Mouse (Mus musculus): Measurements from ENCODE around the gene Agmo. TPM values are rescaled to one million over a fixed set of nuclear protein-coding genes. Genes with fewer than 3 reads are reported as not detected.
A peak's percentile ranks its signal among the peaks of the same experiment; 100 is the strongest.

The Agmo gene
- 1 to 10 TPM in 1 of 2 experiments, under 1 TPM in 1; 0.99 to 1.5 TPM for total RNA-seq (2021)

DNA sequence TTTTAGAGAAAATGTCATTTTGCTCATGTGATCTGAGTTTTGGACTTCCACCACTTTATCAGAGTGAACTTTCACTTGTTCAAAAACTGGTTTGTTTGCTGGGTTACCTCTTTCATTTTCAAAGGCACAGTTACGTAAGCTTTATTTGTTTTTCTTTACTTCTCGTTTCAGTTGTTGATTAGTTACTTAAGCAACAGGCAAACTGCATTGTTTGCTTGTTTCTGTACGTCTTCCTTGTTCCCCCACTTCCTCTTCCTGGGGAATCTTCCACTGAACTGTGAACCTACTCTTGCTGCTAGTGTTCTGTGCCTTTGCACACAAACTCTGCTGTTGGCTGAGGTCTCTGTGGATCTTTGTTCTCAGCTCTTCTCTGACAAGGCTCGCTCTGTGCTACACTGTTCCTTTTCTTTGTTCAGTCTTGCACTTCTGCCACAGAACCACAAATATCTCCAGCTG, at the start of gene Agmo:
TSS of gene Agmo (plus strand) at position 76 of the 456 bp plus-strand sequence.
- DNase-seq, result peak; percentile 25 to 28
- intact Hi-C loops (cut with DNase I), result no loop called here

DNA sequence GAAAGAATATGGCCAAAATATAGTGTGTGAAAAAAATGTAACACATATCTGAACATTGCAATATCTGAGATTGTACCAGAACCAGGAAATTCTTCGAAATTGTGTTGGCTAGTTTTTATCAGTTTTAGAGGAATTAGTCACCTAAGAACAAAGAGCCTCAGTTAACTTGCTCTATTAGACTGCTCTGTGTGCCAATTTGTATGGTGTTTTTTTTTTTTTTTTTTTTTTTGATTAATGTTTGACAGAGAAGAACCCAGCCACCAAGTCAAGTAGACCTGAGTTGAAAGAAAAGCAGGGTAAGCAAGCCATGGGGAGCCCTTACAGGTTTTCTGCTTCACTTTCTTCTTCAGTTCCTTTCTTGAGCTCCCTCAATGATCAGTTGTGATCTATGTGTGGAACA, 10.3 kb upstream of the Agmo start:
- no peak for DNase-seq
- intact Hi-C loops (cut with DNase I), result no loop called here

DNA sequence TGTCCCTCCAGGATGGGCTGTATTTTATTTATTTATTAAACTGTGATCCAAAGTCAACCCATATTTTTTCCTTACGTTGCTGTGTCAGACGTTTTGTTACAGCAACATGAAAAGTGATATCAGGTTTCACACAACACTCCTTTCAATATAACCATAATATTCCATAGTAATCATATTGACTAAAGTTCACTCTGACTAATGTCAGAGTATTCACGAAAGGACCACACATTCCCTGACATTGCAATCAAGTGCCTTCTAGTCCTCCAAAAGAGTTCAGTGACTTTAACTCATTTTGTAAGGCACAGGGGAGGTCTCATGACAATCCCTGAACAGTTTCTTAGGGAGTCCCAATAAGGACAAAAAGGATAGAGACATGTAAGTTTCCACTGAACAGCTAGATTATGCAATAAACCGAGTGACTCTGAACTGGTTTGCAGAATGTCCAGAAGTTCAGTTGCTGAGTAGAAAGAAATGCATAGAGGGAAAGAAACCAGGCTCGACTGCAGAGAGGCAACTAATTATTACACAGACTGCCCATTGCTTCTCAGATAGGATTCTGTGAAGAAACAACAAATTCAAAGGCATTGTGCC, 371 bp upstream of the Agmo start:
- DNase-seq, result peak in 1 of 2 experiments; percentile 6
- intact Hi-C loops (cut with DNase I), result no loop called here

DNA sequence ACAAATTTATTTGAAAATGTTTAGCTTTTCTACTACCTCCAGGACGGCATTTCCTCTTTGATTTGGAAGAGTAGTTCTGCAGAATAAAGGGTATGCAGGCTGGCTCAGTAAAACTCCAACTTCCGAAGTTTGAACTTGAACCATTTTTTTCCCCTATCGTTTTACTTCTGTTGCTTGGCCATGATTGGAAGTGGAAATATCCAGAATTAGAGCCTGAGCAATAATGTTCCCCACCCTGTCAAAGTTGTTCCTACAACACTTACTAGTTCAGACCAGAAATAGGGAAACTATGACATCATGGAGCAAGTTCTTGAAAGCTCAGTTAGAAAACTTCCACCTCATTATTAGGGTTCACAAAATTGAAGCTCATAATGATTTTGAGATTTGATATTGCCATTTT, 1.0 kb downstream of the Agmo start:
- intact Hi-C loops (cut with DNase I), result no loop called here
- peak in 1 of 2 experiments; percentile 3 for DNase-seq

DNA sequence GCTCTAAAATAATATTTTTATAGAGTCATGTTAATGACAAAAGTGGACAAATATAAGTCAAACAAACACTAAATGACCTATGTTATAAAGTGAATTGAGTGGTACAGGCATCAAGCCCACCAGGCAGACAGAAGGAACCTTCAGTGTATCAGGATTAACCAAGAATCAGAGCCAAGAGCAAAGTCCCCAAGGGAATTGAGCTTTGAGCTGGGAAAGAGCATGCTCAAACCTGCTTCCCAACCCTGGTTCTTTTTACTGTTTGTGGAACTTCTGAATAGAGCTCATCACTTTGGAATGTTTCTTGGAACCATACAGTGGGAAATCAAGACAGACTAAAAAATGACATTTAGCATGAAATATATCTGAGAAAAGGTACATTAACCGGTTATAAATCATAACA, 3.4 kb downstream of the Agmo start:
- peak; percentile 48 to 53 for DNase-seq
- intact Hi-C loops (cut with DNase I), result no loop called here

DNA sequence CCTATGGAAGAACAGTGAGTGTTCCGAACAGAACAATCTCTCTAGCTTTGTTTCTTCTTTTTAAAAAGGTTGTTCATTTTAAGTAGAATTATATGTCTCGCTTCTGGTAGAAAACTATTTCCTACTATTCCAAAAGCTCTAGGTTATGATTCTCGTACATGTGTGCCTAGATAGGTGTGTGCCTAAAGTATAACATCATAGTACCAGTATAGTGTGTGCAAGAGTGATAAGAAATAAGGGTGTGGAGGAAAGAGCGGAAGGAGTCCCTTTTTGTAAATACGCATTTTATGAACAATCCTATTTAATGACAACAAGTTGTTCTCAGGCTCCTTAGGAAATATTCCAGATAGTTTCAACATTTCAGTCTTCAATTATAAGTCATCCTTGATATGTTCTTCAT, 10.2 kb downstream of the Agmo start:
- DNase-seq, result no peak
- intact Hi-C loops (cut with DNase I), result no loop called here

DNA sequence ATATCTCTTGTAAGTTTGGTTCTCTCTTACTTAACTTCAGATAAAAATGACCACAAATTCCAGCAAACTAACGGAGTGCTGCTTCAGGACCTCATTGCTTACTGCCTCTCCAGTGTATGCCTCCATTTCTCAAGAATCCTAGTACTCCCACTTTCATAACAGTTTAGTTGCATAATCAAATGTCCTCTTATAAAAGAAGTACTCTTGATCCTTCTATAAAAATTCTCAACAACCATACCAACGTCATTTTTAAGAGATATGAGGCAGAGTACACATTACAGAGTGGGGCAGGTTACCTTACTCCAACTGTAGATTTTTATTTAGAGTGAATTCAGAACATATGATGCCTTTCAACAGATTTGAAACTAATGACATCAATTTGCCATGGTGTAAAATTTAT, 15.7 kb downstream of the Agmo start:
- no peak for DNase-seq
- intact Hi-C loops (cut with DNase I), result no loop called here

DNA sequence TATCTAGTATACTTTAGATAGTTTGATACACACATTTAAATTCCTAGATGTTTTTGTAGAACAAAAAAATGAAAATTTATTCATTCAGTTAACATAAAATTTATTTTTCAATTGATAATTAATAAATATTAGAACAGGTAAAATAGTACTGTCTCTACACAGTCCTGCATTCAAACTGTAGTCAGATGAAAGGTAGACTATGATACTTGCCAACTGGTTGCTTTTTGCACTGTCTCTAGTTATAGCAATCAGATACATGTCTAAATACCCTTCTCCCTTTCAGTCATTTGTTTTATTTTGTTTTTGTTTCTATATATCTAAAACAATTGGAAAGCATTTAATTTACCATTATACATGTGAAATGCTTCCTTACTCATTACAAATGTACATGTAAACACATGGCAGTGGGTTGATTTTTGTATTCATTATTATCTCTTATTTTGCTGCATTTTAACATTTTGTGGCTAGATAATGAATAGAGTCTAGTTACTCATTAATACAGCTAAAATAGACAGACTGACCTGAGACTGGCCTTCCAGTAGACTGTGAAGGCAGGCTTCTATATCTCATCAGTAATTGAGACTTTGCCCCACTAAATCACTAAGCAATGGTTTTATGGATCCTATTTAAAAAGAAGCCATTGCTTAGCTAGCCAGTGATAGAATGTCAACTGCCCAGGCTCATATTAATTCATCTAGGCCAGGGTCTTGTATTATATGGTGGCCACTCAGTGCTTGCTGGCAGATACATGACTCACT, 18.5 kb downstream of the Agmo start:
- intact Hi-C loops (cut with DNase I), result loop anchor here (10.0 kb wide), 1 partner anchor 545 kb away; no protein-coding TSS in a partner anchor
- DNase-seq, result no peak

DNA sequence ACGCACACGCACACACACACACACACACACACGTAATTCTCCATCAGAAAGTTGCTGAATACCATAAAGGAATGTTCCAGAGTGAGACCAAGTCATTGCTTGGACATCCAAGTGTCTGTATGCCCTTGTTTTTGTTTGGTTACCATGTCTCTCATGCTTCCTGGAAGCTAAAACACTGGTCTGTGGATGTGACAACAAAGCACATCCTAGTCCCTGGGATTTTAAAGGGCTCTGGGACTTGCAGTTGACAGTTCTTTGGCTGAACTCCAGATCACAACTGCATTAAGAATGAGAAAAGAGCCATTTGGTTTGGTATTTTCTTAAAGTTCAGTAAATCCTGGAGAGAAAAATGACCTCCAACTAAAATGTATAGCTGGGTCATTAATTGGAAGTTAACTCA, 22.2 kb downstream of the Agmo start:
- DNase-seq, result no peak
- intact Hi-C loops (cut with DNase I), result loop anchor here (10.0 kb wide), 1 partner anchor 549 kb away; no protein-coding TSS in a partner anchor

DNA sequence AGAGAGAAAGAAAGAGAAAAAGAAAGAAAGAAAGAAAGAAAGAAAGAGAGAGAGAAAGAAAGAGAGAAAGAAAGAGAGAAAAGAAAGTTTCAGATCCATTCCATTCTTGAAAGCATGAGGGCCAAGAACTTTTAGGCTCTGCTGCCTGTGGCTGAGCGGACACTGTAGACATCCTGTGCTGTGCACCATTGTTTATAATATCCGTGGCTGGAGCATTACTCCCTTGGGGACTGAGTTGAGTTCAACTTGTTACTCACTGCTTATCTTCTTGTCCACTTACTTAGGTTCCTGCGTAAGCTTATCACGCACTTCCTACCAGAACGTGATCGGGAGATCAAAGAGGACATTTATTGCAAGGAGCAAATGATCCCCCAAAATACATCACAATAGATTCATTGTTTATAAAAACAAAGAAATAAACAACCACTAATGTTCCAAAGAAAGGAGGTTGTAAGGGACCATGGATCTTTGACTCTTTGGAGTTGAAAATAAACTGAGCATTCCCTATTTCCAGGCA, 27.3 kb downstream of the Agmo start:
- DNase-seq, result peak in 1 of 2 experiments; percentile 19
- intact Hi-C loops (cut with DNase I), result loop anchor here (10.0 kb wide), 1 partner anchor 554 kb away; no protein-coding TSS in a partner anchor

DNA sequence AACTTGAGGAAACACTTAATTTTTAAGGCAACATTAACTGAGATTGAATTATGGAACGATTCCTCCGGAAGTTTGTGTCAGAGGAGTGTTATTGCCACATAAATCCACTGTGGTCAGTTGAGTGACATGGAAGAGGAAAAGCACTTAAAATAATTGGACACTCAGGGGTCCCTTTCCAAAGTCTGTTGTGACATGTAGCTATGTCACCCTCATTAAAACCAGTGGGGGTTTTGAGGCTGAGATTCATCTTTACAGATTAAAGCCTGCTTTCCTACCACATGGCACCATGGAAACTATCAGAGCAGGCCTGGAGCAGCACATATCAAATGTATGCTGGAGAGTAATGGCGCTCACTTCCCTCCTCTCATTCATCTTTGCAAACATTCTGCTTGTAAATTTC, 31.2 kb downstream of the Agmo start:
- no peak for DNase-seq
- intact Hi-C loops (cut with DNase I), result no loop called here

DNA sequence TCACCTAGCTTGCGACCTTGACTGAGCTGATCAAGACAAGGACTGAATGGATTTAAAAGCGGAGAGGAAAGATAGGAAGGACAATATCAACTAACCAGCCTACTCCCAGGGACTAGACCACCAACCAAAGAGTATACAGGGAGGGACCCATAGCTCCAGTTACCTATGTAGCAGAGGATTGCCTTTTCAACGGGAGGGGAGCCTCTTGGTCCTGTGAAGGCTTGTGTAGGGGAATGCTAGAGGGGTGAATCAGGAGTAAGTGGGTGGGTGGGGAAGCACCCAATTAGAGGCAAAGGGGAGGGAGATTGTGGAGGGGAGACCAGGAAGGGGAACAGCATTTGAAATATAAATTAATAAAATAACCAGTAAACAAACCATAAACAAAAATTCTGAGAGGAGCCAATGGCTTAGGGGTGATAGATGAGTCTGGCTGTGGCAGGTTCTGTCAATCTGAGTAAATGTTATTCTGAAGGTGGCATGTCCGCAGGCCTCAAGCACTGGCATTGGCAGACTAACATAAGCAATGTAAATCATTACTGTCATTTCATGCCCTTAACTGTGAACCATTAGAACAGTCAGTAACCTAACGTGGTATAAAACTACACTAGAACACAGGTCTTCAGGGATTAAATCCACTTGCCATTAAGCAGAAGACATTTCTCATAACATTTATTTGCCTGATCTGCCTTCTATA, 32.7 kb downstream of the Agmo start:
- intact Hi-C loops (cut with DNase I), result no loop called here
- no peak for DNase-seq

DNA sequence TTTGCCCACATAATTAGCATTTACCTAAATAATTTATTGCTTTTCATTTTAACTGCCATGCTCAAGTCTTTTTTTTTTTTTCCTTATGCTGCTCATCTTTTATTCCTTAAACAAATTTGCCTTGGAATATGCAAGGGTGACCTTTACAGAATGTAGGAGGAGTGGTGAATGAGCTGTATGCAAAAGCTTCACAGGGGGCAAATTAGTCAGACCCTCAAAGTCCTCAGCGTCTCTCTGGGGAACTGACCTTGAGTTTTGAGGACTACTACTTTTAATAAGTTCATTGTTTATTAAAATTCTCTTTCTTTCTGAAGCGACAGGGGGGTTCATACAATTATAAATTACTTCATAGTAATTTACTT, 33.2 kb downstream of the Agmo start:
- no peak for DNase-seq
- intact Hi-C loops (cut with DNase I), result no loop called here

DNA sequence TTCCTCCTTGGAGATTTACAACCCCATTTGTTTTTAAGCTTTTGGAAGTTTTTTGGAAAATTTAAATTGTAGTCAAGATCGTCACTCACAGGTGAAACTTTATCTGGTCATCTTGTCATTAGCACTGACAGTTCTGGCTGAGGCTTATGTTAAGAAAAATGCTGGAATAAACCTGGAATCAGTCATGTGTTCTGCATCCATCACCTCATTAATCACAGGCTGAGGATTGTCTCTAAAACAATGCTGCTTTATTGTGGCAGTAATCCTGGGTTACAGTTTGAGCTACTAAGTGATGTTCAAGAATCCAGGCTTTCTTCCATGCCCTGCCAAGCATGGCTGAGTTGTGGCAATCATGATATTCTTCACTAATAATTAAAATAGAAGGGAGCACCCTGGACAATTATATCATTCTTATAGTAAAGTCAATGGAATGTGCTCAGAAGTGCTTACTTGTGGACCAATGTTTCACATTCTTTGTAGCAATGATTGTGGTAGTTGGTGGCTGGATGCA, 65.6 kb downstream of the Agmo start:
- intact Hi-C loops (cut with DNase I), result no loop called here
- no peak for DNase-seq

DNA sequence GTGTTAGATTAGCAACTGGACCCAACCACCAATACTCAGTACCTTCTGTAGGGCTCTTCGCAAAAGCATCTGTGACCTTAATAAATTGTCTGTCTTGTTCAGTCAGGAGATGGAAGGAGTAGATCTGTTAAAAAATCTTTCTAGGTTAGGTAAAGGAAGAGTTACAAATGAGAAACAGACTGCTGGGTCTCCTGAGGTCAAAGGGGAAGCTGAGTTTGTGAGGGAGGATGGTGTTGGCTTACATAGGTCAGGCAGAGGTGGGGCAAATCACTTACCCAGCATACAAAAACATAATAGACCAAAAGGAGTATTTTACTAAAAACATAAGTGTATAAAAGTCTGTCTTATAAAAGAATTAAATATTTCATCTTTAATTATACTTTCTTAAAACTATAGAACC, 69.3 kb downstream of the Agmo start:
- intact Hi-C loops (cut with DNase I), result no loop called here

DNA sequence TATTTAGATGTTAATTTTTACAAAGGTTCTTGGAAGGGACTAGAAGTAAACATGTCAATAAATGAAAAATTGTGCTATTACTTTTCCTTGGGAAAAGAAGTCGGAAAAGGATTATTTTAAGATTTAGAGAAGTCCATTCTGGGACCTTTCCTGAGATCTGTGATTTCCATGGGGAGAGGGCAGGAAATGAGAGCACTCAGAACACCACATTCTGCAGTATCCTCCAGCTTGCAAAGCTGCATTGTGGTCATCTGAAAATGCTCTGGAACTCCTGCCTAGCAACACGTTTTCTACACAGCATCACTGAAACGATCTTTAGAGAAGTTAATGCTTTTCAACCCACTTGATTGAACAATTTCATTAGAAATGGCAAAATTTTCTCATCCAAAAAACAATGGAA, 81.4 kb downstream of the Agmo start:
- DNase-seq, result peak; percentile 5 to 7
- intact Hi-C loops (cut with DNase I), result no loop called here

More for the DNA sequence above, 69.3 kb downstream of the Agmo start:
- no peak for DNase-seq

DNA sequence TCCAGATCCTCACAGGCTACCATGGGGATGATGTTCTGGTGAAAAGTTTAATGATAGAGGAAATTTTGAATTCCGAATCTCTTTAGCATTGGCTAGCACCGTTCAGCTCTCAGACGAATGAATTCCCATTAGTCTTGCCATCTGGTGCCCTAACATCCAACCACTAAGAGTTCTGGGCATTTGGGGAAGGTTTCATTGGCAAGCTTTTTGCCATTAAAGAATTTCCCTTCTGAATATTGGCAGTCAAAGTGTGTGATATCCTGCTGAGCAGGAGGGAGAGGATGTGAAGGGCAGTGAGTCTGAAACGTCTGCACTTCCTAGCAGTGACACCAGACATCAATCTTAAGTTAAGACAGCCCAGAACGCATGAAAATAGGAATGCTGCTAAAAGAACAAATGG, 93.5 kb downstream of the Agmo start:
- DNase-seq, result no peak
- intact Hi-C loops (cut with DNase I), result no loop called here

DNA sequence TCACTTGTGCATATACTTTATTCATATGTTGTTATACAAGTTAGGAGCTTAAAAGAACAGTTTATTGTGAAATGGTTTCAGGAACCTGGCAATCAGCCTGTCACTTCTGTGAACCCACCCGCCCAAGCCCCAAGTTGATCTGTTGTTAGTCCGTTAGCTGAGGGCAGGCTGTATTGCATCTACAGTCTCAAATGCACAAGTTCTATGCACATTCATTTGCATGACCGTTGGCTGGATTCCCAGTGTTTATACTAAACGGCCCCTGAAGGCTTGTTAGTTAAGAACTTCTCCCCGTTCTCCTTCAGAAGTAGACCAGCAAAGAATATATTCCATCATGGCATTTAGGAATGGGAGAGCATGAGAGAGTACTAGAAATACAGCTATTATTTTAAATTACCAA, 102.8 kb downstream of the Agmo start:
- no peak for DNase-seq
- intact Hi-C loops (cut with DNase I), result no loop called here

DNA sequence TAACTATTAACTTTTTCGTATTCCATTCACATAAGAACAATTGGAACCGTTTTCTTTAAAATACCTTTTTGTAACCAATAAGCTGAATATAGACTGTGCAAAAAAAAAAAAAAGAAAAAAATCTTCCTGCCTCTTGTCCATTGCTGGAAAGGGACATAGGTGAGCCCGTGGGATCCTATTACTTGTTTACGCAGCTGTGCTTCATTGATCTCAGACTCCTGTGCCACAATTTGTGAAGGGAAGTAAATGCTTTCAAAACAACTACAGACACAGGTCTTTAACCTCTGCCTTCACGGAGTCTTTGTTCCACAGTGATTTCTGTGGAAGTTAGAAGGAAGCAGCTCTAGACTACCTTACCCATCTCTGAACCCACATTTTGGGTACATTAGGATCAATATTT, 104.3 kb downstream of the Agmo start:
- intact Hi-C loops (cut with DNase I), result no loop called here
- no peak for DNase-seq

DNA sequence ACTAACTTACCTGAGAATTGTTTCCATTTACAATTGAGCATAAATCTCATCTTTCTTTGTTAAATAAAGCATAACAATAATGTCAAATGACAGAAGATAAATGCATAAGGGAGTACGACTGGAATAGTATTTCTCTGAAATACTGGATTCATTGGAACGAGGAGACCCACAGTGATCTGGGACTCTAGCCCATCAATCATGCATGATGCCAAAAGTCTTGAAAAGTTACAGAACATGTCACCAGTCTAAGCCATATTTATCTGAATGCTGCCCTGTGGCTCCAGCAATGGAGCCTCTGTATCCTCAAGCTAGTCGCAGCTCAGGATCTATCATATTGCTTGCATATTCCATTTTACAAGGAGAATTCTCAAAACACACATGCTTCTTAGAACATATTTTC, 150.9 kb downstream of the Agmo start:
- intact Hi-C loops (cut with DNase I), result no loop called here
- DNase-seq, result no peak

DNA sequence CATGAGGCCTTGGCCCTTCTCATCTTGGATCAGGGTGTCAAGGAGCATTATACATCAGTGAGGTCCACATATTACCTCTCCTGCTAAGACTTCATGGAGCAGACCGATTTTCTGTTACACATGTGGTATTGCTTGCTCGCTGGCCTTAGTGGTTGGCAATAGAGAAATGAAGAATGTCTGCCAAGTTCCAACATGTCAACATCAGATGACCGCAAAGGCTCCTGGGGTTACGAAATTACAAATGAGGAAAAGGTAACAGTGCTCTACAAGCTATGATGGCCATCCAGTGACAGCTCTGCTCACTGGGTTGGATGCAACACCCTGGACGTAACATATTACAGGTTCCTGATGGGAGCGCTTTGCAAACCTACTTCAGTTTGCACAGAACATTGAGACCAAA, 161.1 kb downstream of the Agmo start:
- intact Hi-C loops (cut with DNase I), result no loop called here
- DNase-seq, result no peak
